Mouse (Mus musculus): ENCODE measurements at regions not wholly inside any gene's neighbourhood (a gene's known extent, or its start where the extent isn't known, plus 50 kb on each side); places are given as distances from the start of the nearest gene placed in this dataset.

DNA sequence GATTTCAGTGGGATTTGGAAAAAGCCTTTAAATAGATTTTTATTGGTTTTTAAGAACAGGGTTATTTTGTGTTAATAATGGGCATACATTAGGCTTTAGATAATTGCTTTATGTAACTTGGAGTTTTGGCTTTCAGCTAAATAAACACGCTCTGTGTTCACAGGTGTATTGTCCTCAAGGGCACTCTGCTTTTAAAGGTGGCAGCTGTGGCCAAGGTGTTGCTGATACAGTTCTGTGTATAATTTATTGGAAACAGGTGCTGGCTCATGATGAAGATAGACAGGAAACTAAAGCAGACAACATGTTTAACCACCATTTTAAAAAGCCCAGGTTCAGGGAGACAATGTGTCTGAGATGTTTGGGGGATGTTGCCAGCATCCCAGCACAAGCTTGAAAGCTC is 242.3 kb upstream of the Lrtm1 start:
- DNase-seq = no peak

DNA sequence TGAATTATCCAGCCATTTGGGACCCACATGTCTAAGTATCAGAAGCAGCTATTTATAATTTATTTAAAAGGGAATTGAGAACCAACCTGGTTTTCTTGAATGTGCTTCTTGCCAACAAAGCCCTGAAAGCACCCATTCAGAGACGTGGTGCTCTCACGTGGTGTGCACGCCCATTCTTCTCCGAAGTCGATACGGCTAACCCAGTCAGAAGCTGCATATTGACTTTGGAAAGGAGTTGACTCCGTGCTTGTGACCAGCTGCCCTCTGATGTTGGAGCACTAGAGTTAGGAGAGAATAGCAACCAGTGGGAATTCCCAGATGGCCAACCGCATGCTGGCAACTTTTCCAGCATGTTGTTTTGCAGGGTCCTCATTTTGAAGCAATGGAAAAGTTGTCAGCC is 240.2 kb upstream of the Lrtm1 start:
- DNase-seq = no peak

- no peak for DNase-seq
Observed at GRCm38 (mm10) chr14:28781660-28782059, 236.3 kb upstream of the Lrtm1 start.

- no peak for DNase-seq
Observed at GRCm38 (mm10) chr14:28784106-28784633, 233.8 kb upstream of the Lrtm1 start.

DNA sequence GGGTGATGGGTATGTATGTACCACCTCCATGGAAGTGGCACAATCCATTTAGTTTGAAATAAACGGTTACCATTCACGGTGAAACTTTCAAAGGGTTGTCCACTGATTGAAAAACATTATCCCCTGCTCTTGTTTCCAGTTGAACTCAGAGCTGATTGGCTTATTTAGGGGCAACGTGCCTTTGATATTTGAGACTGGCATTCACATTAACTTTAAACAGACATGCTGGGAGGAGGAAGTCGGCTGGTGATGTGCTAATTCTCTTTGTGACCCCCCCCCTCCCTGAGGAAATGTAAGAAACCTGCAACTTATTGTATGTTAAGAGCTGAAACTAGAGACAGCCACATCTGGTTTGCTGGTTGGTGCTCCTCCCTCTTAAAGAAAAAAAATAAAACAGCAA is 219.7 kb upstream of the Lrtm1 start:
- DNase-seq = no peak

DNA sequence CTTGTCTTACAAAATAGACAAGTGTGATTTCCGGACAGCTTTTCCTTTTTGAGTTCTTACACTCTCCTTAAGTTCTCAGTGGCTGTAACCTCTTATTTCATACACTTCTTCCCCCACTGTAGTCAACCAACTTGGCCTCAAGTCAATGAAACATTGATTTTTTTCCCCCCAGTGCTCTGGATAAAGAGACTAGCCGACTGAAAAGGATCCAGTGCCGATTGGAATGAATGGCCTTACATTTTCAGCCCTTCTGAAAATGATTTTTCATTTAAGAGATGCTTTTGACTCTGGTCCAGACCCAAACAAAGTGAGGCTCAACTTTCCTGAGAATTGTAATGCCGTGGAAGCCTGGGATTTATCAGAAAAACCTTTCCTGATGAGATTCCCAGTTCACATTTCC is 216.3 kb upstream of the Lrtm1 start:
- DNase-seq = no peak

GRCm38 (mm10) chr14:28802126-28802525 is 215.9 kb upstream of the Lrtm1 start:
- no peak for DNase-seq

GRCm38 (mm10) chr14:28808094-28808493 is 209.9 kb upstream of the Lrtm1 start:
- no peak for DNase-seq

- DNase-seq = no peak
Observed at GRCm38 (mm10) chr14:28809355-28809754, 208.7 kb upstream of the Lrtm1 start.

GRCm38 (mm10) chr14:28820970-28821369 is 197.0 kb upstream of the Lrtm1 start:
- no peak for DNase-seq

GRCm38 (mm10) chr14:28827186-28827585 is 190.8 kb upstream of the Lrtm1 start:
- no peak for DNase-seq

GRCm38 (mm10) chr14:28837117-28837516 is 180.9 kb upstream of the Lrtm1 start:
- DNase-seq = no peak

- no peak for DNase-seq
Observed at GRCm38 (mm10) chr14:28848831-28849590, 169.0 kb upstream of the Lrtm1 start.
